Mouse (Mus musculus) brown adipose tissue, adult 24 weeks (tissue): Measurements from ENCODE around the gene Hamp2. TPM values are rescaled to one million over a fixed set of nuclear protein-coding genes. Genes with fewer than 3 reads are reported as not detected.
"Not testable (repeated sequence)": the region's sequence is repeated elsewhere in the genome, so short reads cannot be mapped to it uniquely, and the experiment has no call there.

Experiments used
- H3K27ac ChIP-seq: fragments of 200-500 bp; replicated peaks from 2 replicates; pipeline ENCODE4 v1.5.1; 2012; ENCODE audit warnings: low read depth, mild to moderate bottlenecking, low read length
- H3K4me1 ChIP-seq: fragments of 200-500 bp; 2 replicates; pipeline ENCODE4 v1.6.1; 2012; ENCODE audit warnings: low read length, mixed read lengths; ENCODE audit not compliant: control insufficient read depth, insufficient read depth, insufficient read length
- H3K4me3 ChIP-seq: fragments of 200-500 bp; 2 replicates; pipeline ENCODE4 v1.5.1; 2012; ENCODE audit warnings: low read depth, mild to moderate bottlenecking, low read length, moderate library complexity; ENCODE audit not compliant: insufficient read depth
- polyA plus RNA-seq: library from polyadenylated mRNA; stranded (reverse); fragments of >200 nt; gene quantifications from 2 replicates; pipeline ENCODE4 v1.2.4, GENCODE M21; 2012; ENCODE audit not compliant: missing spikeins, insufficient read depth, insufficient read length

Hamp2 gene
- not detected in 2 replicates for polyA plus RNA-seq

DNA sequence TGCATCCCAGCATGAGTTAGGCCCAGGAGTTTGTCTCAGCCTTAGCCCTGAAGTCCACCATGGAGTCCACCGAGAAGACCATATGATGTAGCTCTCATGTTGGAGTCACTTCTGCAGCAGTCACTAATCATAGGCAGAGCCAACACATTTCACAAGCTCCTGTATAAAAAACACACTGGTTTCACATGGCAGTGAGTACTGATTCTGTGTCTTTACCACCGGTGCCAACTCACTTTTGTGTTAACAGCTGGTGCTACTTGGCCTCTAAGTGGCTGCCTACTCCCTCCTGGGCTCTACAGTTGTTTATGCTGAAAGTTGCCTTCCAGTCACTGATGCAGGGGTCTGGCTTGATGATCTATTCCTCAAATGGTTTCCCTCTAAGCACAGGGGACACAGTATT lies at the start of gene Hamp2:
Hamp2 (minus strand) TSS at position 101 of the 400 bp plus-strand sequence.
- H3K27ac ChIP-seq, H3K4me3 ChIP-seq, H3K4me1 ChIP-seq: not testable (repeated sequence)

- peak within 1 kb of the TSS; percentile 77 for H3K4me3 ChIP-seq
- no peak within 1 kb of the TSS for H3K27ac ChIP-seq
- H3K4me1 ChIP-seq = no peaks in the 10 kb centered on the region
These were observed 49.2 kb upstream of the Hamp2 start, which contains the start of gene Fam187b for GRCm38 (mm10) chr7:30973501-30974289. Gene Fam187b, plus strand, starts transcription at chr7:30973790.

DNA sequence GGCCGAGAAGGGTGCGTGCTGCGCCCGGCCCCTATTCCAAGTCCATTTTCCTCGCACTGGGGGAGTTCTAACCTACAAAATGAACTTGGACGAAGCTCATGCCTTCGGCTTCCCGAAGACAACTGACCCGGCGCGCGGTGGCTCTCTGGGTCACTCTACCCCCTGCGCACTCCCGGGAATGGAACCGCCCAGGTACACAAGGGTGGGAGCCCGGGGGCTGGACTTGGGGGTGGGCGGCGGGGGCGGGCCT lies 48.7 kb upstream of the Hamp2 start, which contains the start of gene Lsr:
Lsr (minus strand) TSS at position 214 of the 250 bp plus-strand sequence.
- Histone ChIP-seq H3K27ac (no peak within 1 kb of the TSS), H3K4me1 (no peaks in the 10 kb centered on the region), H3K4me3 (peak within 1 kb of the TSS; percentile 77)

- Histone ChIP-seq H3K27ac (no peak overlapping the region), H3K4me3 (peak overlapping the region; percentile 49), H3K4me1 (no peaks in the 10 kb centered on the region)
These were observed 48.2 kb upstream of the Hamp2 start for GRCm38 (mm10) chr7:30972426-30973250.

- Histone ChIP-seq H3K4me3 (no peak overlapping the region), H3K4me1 (no peaks in the 10 kb centered on the region), H3K27ac (no peak overlapping the region)
These were observed 47.4 kb upstream of the Hamp2 start for GRCm38 (mm10) chr7:30971901-30972300.

GRCm38 (mm10) chr7:30969174-30969573 lies 44.7 kb upstream of the Hamp2 start:
- no peak overlapping the region for H3K4me3 ChIP-seq
- H3K27ac ChIP-seq = no peak overlapping the region
- H3K4me1 ChIP-seq = no peaks in the 10 kb centered on the region

DNA sequence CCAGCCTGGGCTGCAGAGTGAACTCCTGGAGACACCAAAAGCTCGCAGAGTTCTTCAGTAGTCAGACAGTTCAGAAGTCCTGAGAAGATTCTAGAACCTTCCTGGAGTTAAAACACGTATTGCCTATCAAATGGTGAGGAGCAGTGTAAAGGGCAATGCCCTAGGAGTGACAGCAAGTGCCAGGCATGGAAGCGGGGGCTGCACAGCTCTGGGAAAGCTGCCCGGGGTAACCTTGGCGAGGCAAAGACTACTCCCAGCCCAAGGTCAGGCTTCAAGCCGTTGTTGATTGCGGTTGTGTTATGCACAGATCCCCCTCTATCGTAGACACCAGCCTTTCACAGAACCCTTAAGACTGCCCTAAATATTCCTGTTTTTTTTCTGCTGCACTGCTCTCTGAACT lies 44.1 kb upstream of the Hamp2 start:
- Histone ChIP-seq H3K4me1 (no peaks in the 10 kb centered on the region), H3K27ac (no peak overlapping the region), H3K4me3 (no peak overlapping the region)

GRCm38 (mm10) chr7:30966657-30967056 lies 42.2 kb upstream of the Hamp2 start:
- no peaks in the 10 kb centered on the region; the same call in 1 of the 2 replicates for H3K4me1 ChIP-seq
- H3K27ac ChIP-seq = no peak overlapping the region
- no peak overlapping the region for H3K4me3 ChIP-seq

DNA sequence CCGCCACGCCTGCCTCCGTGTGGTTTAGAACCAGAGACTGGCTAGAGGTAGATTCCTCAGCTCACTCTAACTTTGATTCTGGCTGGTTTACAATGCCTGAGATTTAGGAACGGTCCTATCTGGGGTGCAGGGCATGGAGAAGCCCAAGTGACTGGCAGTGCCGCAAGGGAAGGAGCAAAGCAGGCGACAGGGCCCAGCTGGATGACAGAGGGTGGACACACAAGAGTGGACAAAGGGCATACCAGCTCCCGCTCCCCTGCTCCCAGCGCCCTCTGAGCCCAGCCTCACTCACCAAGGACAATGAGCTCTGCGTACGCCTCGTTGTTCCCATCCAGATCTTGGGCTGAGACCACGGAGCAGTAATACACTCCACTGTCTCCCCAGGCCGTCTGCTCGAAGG lies 41.2 kb upstream of the Hamp2 start:
- no peaks in the 10 kb centered on the region; the same call in 1 of the 2 replicates for H3K4me1 ChIP-seq
- H3K4me3 ChIP-seq = no peak overlapping the region
- H3K27ac ChIP-seq = no peak overlapping the region

- Histone ChIP-seq H3K4me3 (no peak overlapping the region), H3K4me1 (peaks cover 3% of the 10 kb centered on the region; the same call in 1 of the 2 replicates), H3K27ac (no peak overlapping the region)
These were observed 39.9 kb upstream of the Hamp2 start for GRCm38 (mm10) chr7:30964366-30964765.

- H3K4me1 ChIP-seq = peaks cover 11% of the 10 kb centered on the region
- no peak overlapping the region for H3K4me3 ChIP-seq
- no peak overlapping the region for H3K27ac ChIP-seq
These were observed 38.4 kb upstream of the Hamp2 start for GRCm38 (mm10) chr7:30962862-30963261.

DNA sequence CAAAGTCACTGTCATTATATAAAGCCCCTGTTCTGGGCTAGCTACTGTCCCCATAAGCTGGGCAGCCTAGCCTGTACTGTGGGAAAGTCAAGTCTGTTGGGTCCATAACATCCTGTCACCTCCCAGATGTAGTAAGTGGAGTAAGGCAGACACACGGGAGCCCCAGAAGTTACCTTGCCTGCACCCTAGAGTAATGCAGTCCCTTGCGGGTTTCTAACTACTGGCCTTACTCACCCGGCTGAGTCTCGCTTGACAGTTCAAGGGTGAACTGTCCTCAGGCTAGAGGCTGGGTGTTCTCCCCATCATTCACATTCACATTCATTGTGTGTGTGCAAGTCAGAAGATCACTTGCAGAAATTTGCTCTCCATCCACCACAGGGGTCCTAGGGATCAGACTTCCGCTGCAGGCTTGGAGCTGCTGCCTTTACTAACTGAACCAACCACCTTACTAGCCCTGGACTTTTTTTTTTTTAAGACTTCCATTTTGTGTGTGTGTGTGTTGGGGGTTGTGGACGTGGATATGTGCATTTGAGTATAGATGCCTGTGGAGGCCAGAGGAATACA lies 35.4 kb upstream of the Hamp2 start:
- H3K4me1 ChIP-seq = peaks cover 11% of the 10 kb centered on the region
- no peak overlapping the region for H3K27ac ChIP-seq
- no peak overlapping the region for H3K4me3 ChIP-seq

DNA sequence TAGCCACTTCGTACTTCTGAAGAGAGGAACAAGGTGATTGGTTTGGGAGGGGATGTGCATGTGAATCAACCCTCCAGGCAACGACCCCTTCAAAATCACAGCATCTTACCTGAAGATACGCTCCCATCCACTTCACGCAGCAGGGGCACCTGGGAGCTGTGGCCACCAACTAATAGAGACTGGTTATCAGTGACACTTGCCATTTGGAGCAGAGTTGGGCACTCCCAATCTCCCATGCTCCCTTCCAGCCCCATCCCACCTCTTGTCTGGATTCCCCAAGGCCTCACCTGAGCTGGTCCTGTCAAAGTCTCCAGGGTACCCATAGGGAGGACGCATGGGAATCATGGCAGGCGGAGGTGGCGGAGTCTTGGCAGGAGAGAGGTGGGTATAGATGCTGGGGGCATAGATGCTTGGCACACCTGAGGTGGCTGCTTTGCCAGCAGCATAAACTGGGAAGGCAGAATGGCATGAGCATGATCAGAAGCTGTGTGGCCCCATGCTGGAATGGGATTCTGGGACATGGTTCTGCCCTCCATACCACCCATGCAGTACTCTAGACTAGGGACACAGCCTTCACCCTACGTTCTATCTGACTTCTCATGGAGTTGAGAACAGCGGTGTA lies 34.5 kb upstream of the Hamp2 start:
- peaks cover 11% of the 10 kb centered on the region for H3K4me1 ChIP-seq
- H3K4me3 ChIP-seq = no peak overlapping the region
- no peak overlapping the region for H3K27ac ChIP-seq

- Histone ChIP-seq H3K4me3 (peak overlapping the region; percentile 100), H3K4me1 (peaks cover 11% of the 10 kb centered on the region), H3K27ac (peak overlapping the region; percentile 100; the same call in 1 of the 2 replicates)
These were observed 33.8 kb upstream of the Hamp2 start for GRCm38 (mm10) chr7:30958109-30958865.
